7 mouse cellular contexts compared by ENCODE assay signal in the genomic region with DNA sequence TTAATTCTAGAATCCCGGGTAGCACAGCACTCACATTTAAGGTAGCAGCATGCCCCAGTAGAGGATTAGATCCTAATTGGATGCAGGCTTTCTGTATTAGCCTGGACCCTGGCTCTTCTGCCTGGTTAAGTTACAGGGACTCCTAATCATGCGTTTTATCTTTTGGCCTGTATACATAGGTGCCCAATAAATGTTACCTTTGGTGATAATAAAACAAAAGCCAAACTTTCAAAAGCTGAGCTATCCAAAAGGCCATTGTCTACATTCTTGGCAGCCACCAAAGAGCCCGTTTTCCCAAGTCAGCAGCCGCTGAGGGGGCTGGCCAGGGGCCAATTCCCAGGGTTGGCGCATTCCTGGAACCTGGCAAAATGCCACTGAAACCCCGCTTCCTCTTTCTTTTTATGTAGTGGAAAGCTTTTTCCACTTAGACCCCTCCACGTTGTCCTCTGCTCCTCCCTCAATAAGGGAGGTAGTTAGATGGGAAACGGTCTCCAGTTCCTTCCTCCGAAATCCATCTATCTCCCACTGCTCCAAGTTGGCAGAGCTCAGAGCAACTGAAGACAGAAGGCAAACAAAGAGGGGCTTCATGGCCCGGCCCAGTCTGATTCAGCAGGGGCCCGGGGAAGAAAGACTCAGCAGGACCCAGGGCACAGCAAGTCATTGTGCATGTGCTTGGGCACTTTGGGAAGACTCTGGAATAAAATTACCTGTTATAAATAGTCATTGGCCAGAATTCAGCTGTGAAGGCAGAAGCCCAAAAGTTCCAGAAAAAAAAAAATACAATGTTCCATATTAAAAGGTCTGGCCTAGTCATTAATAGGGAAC.
A peak's percentile ranks its signal among the peaks of the same experiment; 100 is the strongest.
DNase-seq lines count a peak whose midpoint lies in the region; ATAC-seq and TF ChIP-seq lines count a peak whose summit lies in the region.

No protein-coding gene starts in this region.

- no peaks in the 10 kb centered on the region for H3K4me1 ChIP-seq in embryonic facial prominence, embryonic 11.5 days (ENCODE audit: control insufficient read depth, insufficient read depth, low read length)
- peaks cover 12% of the 10 kb centered on the region; the same call in 1 of the 2 replicates for H3K4me1 ChIP-seq in intestine, embryonic 16.5 days (ENCODE audit: control insufficient read depth, insufficient read depth, low read length)
- peaks cover 12% of the 10 kb centered on the region; the same call in 1 of the 2 replicates for H3K4me1 ChIP-seq in midbrain, postnatal 0 days (ENCODE audit: insufficient read depth, low read length)

- H3K9me3 ChIP-seq in embryonic facial prominence, embryonic 11.5 days (replicated peaks; ENCODE audit: control insufficient read depth, low read length): no peaks in the 10 kb centered on the region
- H3K9me3 ChIP-seq in intestine, embryonic 16.5 days (ENCODE audit: control insufficient read depth, low read length): no peaks in the 10 kb centered on the region
- no peaks in the 10 kb centered on the region for H3K9me3 ChIP-seq in midbrain, postnatal 0 days (ENCODE audit: low read length)

- no peaks in the 10 kb centered on the region for H3K27me3 ChIP-seq in embryonic facial prominence, embryonic 11.5 days (ENCODE audit: control insufficient read depth, insufficient read depth, low read length)
- no peaks in the 10 kb centered on the region for H3K27me3 ChIP-seq in intestine, embryonic 16.5 days (replicated peaks; ENCODE audit: control insufficient read depth, insufficient read depth, low read length)
- no peaks in the 10 kb centered on the region for H3K27me3 ChIP-seq in midbrain, postnatal 0 days (ENCODE audit: insufficient read depth, low read length)

- ATAC-seq in embryonic facial prominence, embryonic 11.5 days (replicated peaks; ENCODE audit: insufficient number of reproducible peaks, low FRiP score, low TSS enrichment, low read depth): 0 out of 2 replicates have a peak, but pooled peaks have one; percentile 34
- ATAC-seq in intestine, embryonic 16.5 days: peak; percentile 34; the same call in 1 of the 2 replicates
- ATAC-seq in midbrain, postnatal 0 days (ENCODE audit: low FRiP score): peak; percentile 62

- no peak for TF ChIP-seq CTCF in brain, embryonic 14.5 days (IDR thresholded peaks at IDR 0.05; ENCODE audit: borderline replicate concordance, extremely low read depth, insufficient read depth, insufficient read length)
- TF ChIP-seq CTCF in midbrain, postnatal 0 days (IDR thresholded peaks at IDR 0.05): no peak

- no peak for TF ChIP-seq POLR2A in brain, embryonic 14.5 days (IDR thresholded peaks at IDR 0.05; ENCODE audit: borderline replicate concordance, extremely low read depth, insufficient read depth, insufficient read length, poor library complexity, severe bottlenecking)

- H3K27ac ChIP-seq in embryonic facial prominence, embryonic 11.5 days (replicated peaks; ENCODE audit: low read depth, low read length): no peak overlapping the region
- H3K27ac ChIP-seq in intestine, embryonic 16.5 days (ENCODE audit: low read length): no peak overlapping the region
- H3K27ac ChIP-seq in midbrain, postnatal 0 days (ENCODE audit: low read depth, low read length): 0 out of 2 replicates have a peak overlapping the region, but pooled peaks have one; percentile 40

- no peak overlapping the region for H3K4me3 ChIP-seq in embryonic facial prominence, embryonic 11.5 days (ENCODE audit: low read depth, low read length)
- no peak overlapping the region for H3K4me3 ChIP-seq in intestine, embryonic 16.5 days (ENCODE audit: low read length)
- no peak overlapping the region for H3K4me3 ChIP-seq in midbrain, postnatal 0 days (ENCODE audit: low read depth, low read length)

- no peaks in the 10 kb centered on the region for H3K36me3 ChIP-seq in embryonic facial prominence, embryonic 11.5 days (replicated peaks; ENCODE audit: control insufficient read depth, insufficient read depth, low read depth, low read length)
- no peaks in the 10 kb centered on the region for H3K36me3 ChIP-seq in intestine, embryonic 16.5 days (ENCODE audit: control insufficient read depth, insufficient read depth, low read length)
- H3K36me3 ChIP-seq in midbrain, postnatal 0 days (ENCODE audit: insufficient read depth, low read length): no peaks in the 10 kb centered on the region

- H3K9ac ChIP-seq in embryonic facial prominence, embryonic 11.5 days (replicated peaks; ENCODE audit: low read length): no peak overlapping the region
- H3K9ac ChIP-seq in intestine, embryonic 16.5 days (ENCODE audit: low read depth, low read length): no peak overlapping the region
- no peak overlapping the region for H3K9ac ChIP-seq in midbrain, postnatal 0 days (replicated peaks; ENCODE audit: low read length, poor library complexity, severe bottlenecking)

- peak; percentile 97 for DNase-seq in brain, embryonic 14.5 days (ENCODE audit: low read depth)
- DNase-seq in embryonic facial prominence, embryonic 11.5 days (ENCODE audit: low spot score): peak; percentile 56
- peak; percentile 91 for DNase-seq in heart, adult 11 months
- DNase-seq in left cerebral cortex, postnatal 10 days (ENCODE audit: extremely low spot score in 1 of 2, low spot score in 2 of 2): peak; percentile 84 to 88
- DNase-seq in midbrain, postnatal 0 days (ENCODE audit: low spot score): peak; percentile 88
- no peak for DNase-seq in thymus, postnatal 10 days (ENCODE audit: low spot score in 2 of 2)

- WGBS in embryonic facial prominence, embryonic 11.5 days: 30% methylated on average over 11 of the region's 11 CpGs
- WGBS in intestine, embryonic 16.5 days: 37% methylated on average over 11 of the region's 11 CpGs
- 26% methylated on average over 11 of the region's 11 CpGs for WGBS in midbrain, postnatal 0 days

- no peak overlapping the region for H3K4me2 ChIP-seq in embryonic facial prominence, embryonic 11.5 days (ENCODE audit: low read depth, low read length)
- peak overlapping the region; percentile 13; the same call in 1 of the 2 replicates for H3K4me2 ChIP-seq in intestine, embryonic 16.5 days (ENCODE audit: low read depth, low read length)
- H3K4me2 ChIP-seq in midbrain, postnatal 0 days (ENCODE audit: low read depth, low read length, poor library complexity, severe bottlenecking): no peak overlapping the region

- intact Hi-C loops in left cerebral cortex, postnatal 10 days (cut with DNase I): no loop called here

Comparison
In these comparisons a context has a peak if more than half of its experiments do, and no peak if none do; other contexts are left out.
1. DNase-seq: peak in brain, embryonic 14.5 days (single experiment), embryonic facial prominence, embryonic 11.5 days (single experiment), heart, adult 11 months (single experiment), left cerebral cortex, postnatal 10 days (2 of 2) and midbrain, postnatal 0 days (single experiment); none in thymus, postnatal 10 days (0 of 2).
2. Peak in every context shown above with its lines, with median percentiles within 50 percentile points of each other: ATAC-seq.